Mouse (Mus musculus) embryonic facial prominence, embryonic 14.5 days (tissue): ENCODE measurements around the gene Wdfy2. TPM values are rescaled to one million over a fixed set of nuclear protein-coding genes. Genes with fewer than 3 reads are reported as not detected.
"Not testable (repeated sequence)": the region's sequence is repeated elsewhere in the genome, so short reads cannot be mapped to it uniquely, and the experiment has no call there.

Source experiments
- ATAC-seq: fragments of 200-750 bp; cut with Nextera tagmentation; 2 replicates; pipeline ENCODE4 v1.8.0; 2017; ENCODE audit warnings: low read depth, moderate number of reproducible peaks, moderate TSS enrichment
- DNase-seq: peaks from one replicate; pipeline ENCODE4 v3.0.0-alpha.2; 2015; ENCODE audit warnings: low spot score
- H3K27ac ChIP-seq: fragments of 300-500 bp; sonication (generic); replicated peaks from 2 replicates; pipeline ENCODE4 v1.5.1; 2014; ENCODE audit warnings: low read depth, mild to moderate bottlenecking, low read length, moderate library complexity
- H3K27me3 ChIP-seq: fragments of 300-500 bp; sonication (generic); replicated peaks from 2 replicates; pipeline ENCODE4 v1.6.1; 2014; ENCODE audit warnings: low read length; ENCODE audit not compliant: control insufficient read depth, insufficient read depth
- H3K36me3 ChIP-seq: fragments of 300-500 bp; sonication (generic); 2 replicates; pipeline ENCODE4 v1.6.1; 2014; ENCODE audit warnings: low read length, mixed read lengths; ENCODE audit not compliant: control insufficient read depth, insufficient read depth
- H3K4me1 ChIP-seq: fragments of 300-500 bp; sonication (generic); 2 replicates; pipeline ENCODE4 v1.6.1; 2014; ENCODE audit warnings: antibody characterized with exemption, low read length; ENCODE audit not compliant: control insufficient read depth, insufficient read depth
- H3K4me2 ChIP-seq: fragments of 300-500 bp; sonication (generic); 2 replicates; pipeline ENCODE4 v1.6.1; 2014; ENCODE audit warnings: low read depth, mild to moderate bottlenecking, low read length, moderate library complexity, mixed read lengths
- H3K4me3 ChIP-seq: fragments of 300-500 bp; sonication (generic); 2 replicates; pipeline ENCODE4 v1.5.1; 2014; ENCODE audit warnings: low read depth, mild to moderate bottlenecking, low read length
- H3K9ac ChIP-seq: fragments of 300-500 bp; sonication (generic); 2 replicates; pipeline ENCODE4 v1.6.1; 2014; ENCODE audit warnings: low read depth, mild to moderate bottlenecking, low read length, moderate library complexity, mixed read lengths
- H3K9me3 ChIP-seq: fragments of 300-500 bp; sonication (generic); 2 replicates; pipeline ENCODE4 v1.6.1; 2016; ENCODE audit warnings: low read length; ENCODE audit not compliant: control insufficient read depth
- WGBS: fragments of 180-500 bp; shearing (Covaris S2); extraction: QIAGEN DNeasy Blood & Tissue Kit; methylation state at CpG from one replicate; pipeline ENCODE4 v1.1.7; 2014; 5-methylcytosine and 5-hydroxymethylcytosine counted together
- polyA plus RNA-seq: library from polyadenylated mRNA; unstranded; fragments of >200 nt; fragmentation: Nextera tagmentation; extraction: Ambion mirVana; gene quantifications from 2 replicates; pipeline ENCODE4 v1.2.1, GENCODE M21; 2014

The Wdfy2 gene
- polyA plus RNA-seq, 1 experiment from 2014 or later: 11.6 TPM

DNA sequence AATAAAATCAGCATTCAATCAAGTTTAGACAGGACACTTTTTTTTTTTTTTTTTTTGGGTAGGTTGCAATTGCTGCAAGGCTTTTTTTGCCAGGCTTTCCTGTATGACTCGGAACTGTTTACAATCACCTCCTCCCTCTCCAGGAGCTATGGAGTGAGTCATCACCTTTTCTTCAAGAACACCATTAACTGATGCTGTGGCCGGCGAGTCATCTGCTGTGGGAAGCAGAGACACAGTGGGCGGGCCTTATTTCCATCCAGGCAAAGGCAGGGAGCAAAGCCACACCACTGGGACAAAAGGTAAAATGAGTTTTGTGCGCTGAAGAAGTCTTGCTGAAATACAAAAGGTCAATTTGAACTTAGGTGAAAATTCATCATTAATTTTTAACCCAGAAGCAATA lies 24.7 kb upstream of the Wdfy2 start:
- H3K4me2 ChIP-seq: no peak overlapping the region
- H3K4me1 ChIP-seq: no peaks in the 10 kb centered on the region
- H3K4me3 ChIP-seq: no peak overlapping the region
- no peak for ATAC-seq
- H3K9me3 ChIP-seq: no peaks in the 10 kb centered on the region
- no peak overlapping the region for H3K9ac ChIP-seq
- DNase-seq: peak; percentile 13
- no peaks in the 10 kb centered on the region for H3K27me3 ChIP-seq
- WGBS: 51% methylated on average over 5 of the region's 5 CpGs
- H3K27ac ChIP-seq: no peak overlapping the region
- H3K36me3 ChIP-seq: no peaks in the 10 kb centered on the region

DNA sequence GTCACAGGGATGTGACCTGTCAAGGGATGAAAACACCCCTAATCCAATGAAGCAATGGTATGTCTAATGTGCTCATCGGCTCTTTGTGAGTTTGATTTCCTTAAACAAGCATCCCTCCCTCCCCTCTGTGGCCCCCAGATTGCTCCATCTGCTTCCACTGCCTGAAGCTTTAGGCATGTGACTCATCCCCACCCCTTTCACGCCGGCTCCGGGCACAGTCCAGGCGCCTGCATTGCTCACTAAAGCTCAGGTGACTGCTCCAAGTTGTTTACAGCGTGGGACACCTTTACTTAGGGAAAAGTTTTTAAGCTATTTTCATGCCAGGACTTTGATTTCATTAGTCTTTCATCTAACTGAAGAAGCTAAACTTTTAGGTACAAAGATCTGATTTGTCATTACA lies 22.9 kb upstream of the Wdfy2 start:
- no peaks in the 10 kb centered on the region for H3K27me3 ChIP-seq
- ATAC-seq (no peak), DNase-seq (no peak)
- H3K4me2 ChIP-seq: no peak overlapping the region
- no peak overlapping the region for H3K4me3 ChIP-seq
- H3K4me1 ChIP-seq: no peaks in the 10 kb centered on the region
- H3K9me3 ChIP-seq: no peaks in the 10 kb centered on the region
- H3K27ac ChIP-seq: no peak overlapping the region
- WGBS: 64% methylated on average over 6 of the region's 6 CpGs
- no peaks in the 10 kb centered on the region for H3K36me3 ChIP-seq
- H3K9ac ChIP-seq: no peak overlapping the region

DNA sequence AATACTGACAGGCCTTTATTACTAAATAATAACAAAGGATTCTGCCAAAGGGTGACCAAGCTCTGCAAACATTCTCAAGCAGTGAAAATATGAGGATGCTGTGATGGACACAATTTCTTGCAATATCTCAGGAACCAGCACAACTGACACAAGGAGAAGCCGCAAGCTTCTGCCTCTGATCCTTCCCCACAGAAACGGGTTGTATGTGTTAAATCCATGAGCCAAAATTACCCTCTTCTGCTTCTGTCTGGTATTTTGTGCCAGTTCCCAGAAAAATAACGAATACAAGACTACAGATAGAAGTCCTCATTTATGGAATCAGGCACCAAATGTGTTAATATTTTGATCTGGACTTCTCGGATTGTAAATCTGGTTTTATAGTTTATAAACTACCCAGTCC lies 20.7 kb upstream of the Wdfy2 start:
- Histone ChIP-seq H3K9me3 (no peaks in the 10 kb centered on the region), H3K4me3 (no peak overlapping the region), H3K4me1 (no peaks in the 10 kb centered on the region), H3K27ac (no peak overlapping the region), H3K36me3 (no peaks in the 10 kb centered on the region), H3K27me3 (no peaks in the 10 kb centered on the region), H3K4me2 (no peak overlapping the region), H3K9ac (no peak overlapping the region)
- 69% methylated on average over 4 of the region's 4 CpGs for WGBS
- no peak for ATAC-seq
- DNase-seq: no peak

DNA sequence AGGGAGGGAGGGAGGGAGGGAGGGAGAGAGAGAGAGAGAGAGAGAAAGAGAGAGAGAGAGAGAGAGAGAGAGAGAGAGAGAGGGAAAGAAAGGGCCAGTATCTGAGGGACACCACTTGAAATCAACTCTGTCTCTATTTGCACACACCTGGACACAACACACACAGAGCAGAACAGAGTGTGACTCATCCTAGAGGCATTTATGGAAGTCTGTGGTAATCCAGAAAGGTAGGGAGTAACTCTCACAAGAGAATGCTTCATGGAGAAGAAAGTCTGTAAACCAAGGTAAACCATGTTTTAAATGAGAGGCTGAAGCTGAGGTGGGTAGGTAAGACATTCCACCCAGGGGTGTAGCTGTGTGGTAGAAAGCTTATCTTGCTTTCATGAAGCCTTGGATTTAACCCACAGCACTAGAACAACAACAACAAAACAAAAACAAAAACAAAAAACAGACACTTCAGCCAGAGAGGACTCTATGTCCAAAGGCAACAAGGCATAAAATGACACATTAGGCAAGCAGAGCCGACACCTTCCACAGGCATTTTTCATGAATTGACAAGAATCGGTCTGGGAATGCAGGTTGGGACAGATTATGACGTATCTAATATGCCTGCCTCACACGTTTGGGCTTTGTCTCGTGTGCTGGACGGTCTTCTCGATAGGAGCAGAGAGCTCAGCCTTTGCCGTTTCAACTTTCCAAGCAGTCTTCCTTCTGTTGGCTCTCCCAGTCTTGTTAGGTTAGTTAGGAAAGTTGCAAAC lies 11.7 kb upstream of the Wdfy2 start:
- DNase-seq: no peak
- Histone ChIP-seq H3K27me3 (no peaks in the 10 kb centered on the region), H3K4me2 (no peak overlapping the region), H3K4me3 (no peak overlapping the region), H3K4me1 (no peaks in the 10 kb centered on the region), H3K27ac (no peak overlapping the region), H3K9ac (no peak overlapping the region), H3K9me3 (no peaks in the 10 kb centered on the region), H3K36me3 (no peaks in the 10 kb centered on the region)
- WGBS: 72% methylated on average over 8 of the region's 8 CpGs
- ATAC-seq: no peak

DNA sequence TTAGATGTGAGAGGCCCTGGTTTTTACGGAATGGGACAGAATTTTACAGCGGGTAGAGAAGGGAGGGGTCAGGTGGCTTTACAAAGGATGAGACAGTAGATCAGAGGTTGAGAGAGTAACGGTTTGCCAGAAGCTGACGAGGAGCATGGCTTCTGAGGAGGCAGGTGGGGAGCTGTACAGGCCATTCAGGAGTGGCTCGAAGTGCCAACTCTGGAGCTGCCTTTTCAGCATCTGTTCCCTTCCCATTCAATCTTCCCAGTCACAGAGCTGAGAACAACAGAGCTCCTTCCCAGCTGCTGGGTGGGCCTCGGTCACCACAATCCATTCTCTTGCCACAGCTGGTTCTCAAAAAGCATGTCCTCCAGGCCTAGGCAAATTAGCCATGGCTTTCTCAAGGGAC lies 8.2 kb upstream of the Wdfy2 start:
- H3K36me3 ChIP-seq: no peaks in the 10 kb centered on the region
- no peak overlapping the region for H3K4me2 ChIP-seq
- no peak overlapping the region for H3K4me3 ChIP-seq
- H3K9ac ChIP-seq: no peak overlapping the region
- H3K27ac ChIP-seq: no peak overlapping the region; the same call in 1 of the 2 replicates
- DNase-seq (no peak), ATAC-seq (peak; percentile 47)
- H3K27me3 ChIP-seq: no peaks in the 10 kb centered on the region
- no peaks in the 10 kb centered on the region for H3K9me3 ChIP-seq
- WGBS: 48% methylated on average over 6 of the region's 6 CpGs
- no peaks in the 10 kb centered on the region for H3K4me1 ChIP-seq

DNA sequence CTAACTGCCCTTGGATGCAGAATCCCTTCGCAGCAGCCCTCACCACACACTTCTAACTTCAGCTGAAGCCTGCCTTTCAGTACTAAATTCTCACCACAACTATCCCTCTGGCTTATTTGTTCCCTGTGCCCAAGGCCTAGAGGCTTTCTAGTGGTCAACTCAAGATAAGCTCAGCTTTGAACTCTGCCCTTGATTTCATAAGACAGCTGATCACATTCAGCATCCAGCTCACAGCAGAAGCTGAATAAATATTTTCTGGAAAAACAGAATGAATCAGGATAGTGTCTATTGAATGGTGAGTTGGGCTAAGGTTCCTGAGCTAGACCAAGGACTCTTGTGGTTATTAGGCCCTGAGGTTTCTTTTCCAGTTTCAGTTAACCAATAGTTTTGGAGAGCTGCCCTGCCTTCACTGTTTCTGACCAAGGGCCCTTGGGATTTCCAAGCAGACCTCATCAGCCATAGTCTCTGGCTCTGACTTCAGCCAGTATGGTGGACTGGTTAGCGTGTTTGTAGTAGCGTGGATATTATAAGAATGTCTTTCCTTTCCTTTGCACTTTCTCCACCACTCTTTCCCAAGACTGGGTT lies 5.7 kb upstream of the Wdfy2 start:
- Histone ChIP-seq H3K9ac (no peak overlapping the region), H3K36me3 (no peaks in the 10 kb centered on the region), H3K4me3 (no peak overlapping the region), H3K4me1 (no peaks in the 10 kb centered on the region), H3K27ac (no peak overlapping the region), H3K4me2 (no peak overlapping the region), H3K27me3 (no peaks in the 10 kb centered on the region), H3K9me3 (no peaks in the 10 kb centered on the region)
- ATAC-seq: no peak
- 83% methylated on average over 3 of the region's 3 CpGs for WGBS
- no peak for DNase-seq

DNA sequence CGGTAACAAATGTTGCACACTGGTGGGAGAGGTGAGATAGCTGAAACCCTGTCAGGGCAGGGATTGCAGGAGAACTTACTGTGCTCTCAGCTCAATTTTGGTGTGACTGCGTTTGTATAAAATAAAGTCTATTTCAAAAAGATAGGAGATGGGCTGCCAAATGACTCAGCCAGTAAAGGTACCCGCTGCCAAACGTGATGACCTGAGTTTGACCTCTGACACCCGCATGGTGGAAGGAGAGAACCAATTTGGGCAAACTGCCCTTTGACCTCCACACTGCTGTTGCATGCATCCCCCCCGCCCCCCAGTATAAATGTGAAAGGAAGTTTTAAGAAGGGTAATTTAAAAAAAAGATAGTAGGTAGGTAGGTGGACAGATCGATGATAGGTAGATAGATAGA lies 4.4 kb upstream of the Wdfy2 start:
- ATAC-seq: no peak
- H3K9me3 ChIP-seq: no peaks in the 10 kb centered on the region
- H3K27ac ChIP-seq: no peak overlapping the region
- H3K27me3 ChIP-seq: no peaks in the 10 kb centered on the region
- no peak overlapping the region for H3K4me3 ChIP-seq
- H3K4me2 ChIP-seq: no peak overlapping the region
- H3K9ac ChIP-seq: no peak overlapping the region
- H3K4me1 ChIP-seq: no peaks in the 10 kb centered on the region
- no peaks in the 10 kb centered on the region for H3K36me3 ChIP-seq
- DNase-seq: no peak
- 67% methylated on average over 7 of the region's 7 CpGs for WGBS

DNA sequence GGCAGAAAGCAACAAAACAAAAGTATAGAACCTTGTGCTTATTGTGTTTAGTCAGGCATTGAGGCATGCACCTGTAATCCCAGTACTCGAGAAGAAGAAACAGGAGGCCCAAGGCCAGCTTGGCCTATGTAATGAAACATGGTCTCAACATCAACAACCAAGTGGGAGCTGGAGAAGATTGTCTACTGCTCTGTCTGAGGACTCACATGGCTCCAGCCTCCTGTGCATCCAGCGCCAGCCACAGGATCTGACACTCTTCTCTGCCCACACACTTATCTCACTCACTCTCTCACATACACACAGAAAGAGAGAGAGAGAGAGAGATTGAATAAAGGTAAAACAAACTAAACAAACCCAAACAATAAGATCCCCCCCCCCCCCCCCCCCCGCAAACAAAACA lies 3.9 kb upstream of the Wdfy2 start:
- Histone ChIP-seq H3K27me3 (no peaks in the 10 kb centered on the region), H3K4me3 (no peak overlapping the region), H3K9ac (no peak overlapping the region), H3K4me1 (0 out of 2 replicates have a peak, but pooled peaks cover 2% of the 10 kb centered on the region), H3K9me3 (no peaks in the 10 kb centered on the region), H3K4me2 (no peak overlapping the region), H3K36me3 (no peaks in the 10 kb centered on the region), H3K27ac (no peak overlapping the region)
- ATAC-seq (no peak), DNase-seq (no peak)
- 73% methylated on average over 3 of the region's 3 CpGs for WGBS

DNA sequence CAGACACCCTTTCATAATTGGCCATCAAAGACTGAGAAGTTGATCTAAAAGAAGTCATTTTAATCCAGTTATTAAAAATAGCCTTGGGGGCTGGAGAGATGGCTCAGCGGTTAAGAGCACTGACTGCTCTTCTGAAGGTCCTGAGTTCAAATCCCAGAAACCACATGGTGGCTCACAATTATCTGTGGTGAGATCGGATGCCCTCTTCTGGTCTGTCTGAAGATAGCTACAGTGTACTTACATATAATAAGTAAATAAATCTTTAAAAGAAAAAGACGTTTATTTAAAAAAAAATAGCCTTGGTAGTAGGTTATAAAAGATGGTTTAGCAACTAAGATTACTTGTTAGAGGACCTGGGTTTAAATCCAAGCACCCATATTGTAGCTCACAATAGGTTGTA lies 1.7 kb upstream of the Wdfy2 start:
- 79% methylated on average over 3 of the region's 3 CpGs for WGBS
- not testable (repeated sequence) for H3K9me3 ChIP-seq, DNase-seq

More for the DNA sequence above, 1.7 kb upstream of the Wdfy2 start:
- not testable (repeated sequence) for H3K4me2 ChIP-seq, H3K36me3 ChIP-seq, H3K27me3 ChIP-seq, H3K9ac ChIP-seq, H3K4me3 ChIP-seq, H3K27ac ChIP-seq, H3K4me1 ChIP-seq, ATAC-seq
